Mouse (Mus musculus) MEL (cell line): ENCODE measurements around the gene Zbtb20. TPM values are rescaled to one million over a fixed set of nuclear protein-coding genes. Genes with fewer than 3 reads are reported as not detected.

Source experiments
- DNase-seq: peaks from one replicate; pipeline ENCODE4 v3.0.0; 2011; ENCODE audit warnings: low read depth, low spot score
- H3K27ac ChIP-seq: 2 replicates; pipeline ENCODE4 v1.5.1; 2012; ENCODE audit warnings: low read depth, mild to moderate bottlenecking, control low read depth, low read length, moderate library complexity; ENCODE audit not compliant: control insufficient read depth
- H3K27me3 ChIP-seq, 2 experiments: fragments of 150-350 bp in 1 of 2; sonication (generic) in 1 of 2; 2 replicates each; pipeline ENCODE4 v1.6.1; 2012; ENCODE audit warnings: low read length in 2 of 2, mild to moderate bottlenecking in 2 of 2, improper control_type of control experiment in 1 of 2, moderate library complexity in 1 of 2; ENCODE audit not compliant: insufficient read depth in 2 of 2, control insufficient read depth in 1 of 2
- H3K36me3 ChIP-seq, 2 experiments: 2 replicates each; pipeline ENCODE4 v1.6.1; 2012 to 2014; ENCODE audit warnings: low read length in 2 of 2, improper control_type of control experiment in 1 of 2, inconsistent platforms in 1 of 2, mild to moderate bottlenecking in 1 of 2; ENCODE audit not compliant: insufficient read depth in 2 of 2, control insufficient read depth in 1 of 2
- H3K4me1 ChIP-seq, 2 experiments: fragments of 150-350 bp in 1 of 2; sonication (generic) in 1 of 2; 2 replicates each; pipeline ENCODE4 v1.6.1; 2012; ENCODE audit warnings: low read length in 2 of 2, improper control_type of control experiment in 1 of 2, mild to moderate bottlenecking in 1 of 2; ENCODE audit not compliant: insufficient read depth in 2 of 2, control insufficient read depth in 1 of 2
- H3K4me3 ChIP-seq, 2 experiments: fragments of 150-350 bp in 1 of 2; sonication (generic) in 1 of 2; 2 replicates each; pipeline ENCODE4 v1.5.1; 2012; ENCODE audit warnings: low read depth in 2 of 2, low read length in 2 of 2, mild to moderate bottlenecking in 2 of 2, moderate library complexity in 2 of 2, control low read depth in 1 of 2, improper control_type of control experiment in 1 of 2; ENCODE audit not compliant: control insufficient read depth in 1 of 2, insufficient read depth in 1 of 2
- H3K79me2 ChIP-seq: 2 replicates; pipeline ENCODE4 v1.6.1; 2012; ENCODE audit warnings: mild to moderate bottlenecking, low read length, moderate library complexity; ENCODE audit not compliant: control insufficient read depth, poor library complexity, insufficient read depth
- H3K9ac ChIP-seq: 2 replicates; pipeline ENCODE4 v1.6.1; 2012; ENCODE audit warnings: low read depth, mild to moderate bottlenecking, control low read depth, low read length, moderate library complexity; ENCODE audit not compliant: control insufficient read depth, poor library complexity, severe bottlenecking
- H3K9me3 ChIP-seq: fragments of 150-350 bp; sonication (generic); replicated peaks from 2 replicates; pipeline ENCODE4 v1.6.1; 2012; ENCODE audit warnings: mild to moderate bottlenecking, low read length, improper control_type of control experiment, moderate library complexity; ENCODE audit not compliant: insufficient read depth
- CTCF ChIP-seq, 3 experiments: IDR thresholded peaks in 2 of 3; conservative IDR thresholded peaks in 1 of 3; 2 replicates each; pipeline ENCODE4 v1.5.1; 2011 to 2012; ENCODE audit warnings: low read length in 3 of 3, low read depth in 2 of 3, mild to moderate bottlenecking in 2 of 3, improper control_type of control experiment in 1 of 3, inconsistent platforms in 1 of 3, mixed read lengths in 1 of 3, moderate library complexity in 1 of 3; ENCODE audit not compliant: control insufficient read depth in 1 of 3, insufficient read depth in 1 of 3, poor library complexity in 1 of 3, severe bottlenecking in 1 of 3
- ETS1 ChIP-seq: IDR thresholded peaks from 2 replicates; pipeline ENCODE4 v1.6.1; 2012; ENCODE audit warnings: low read depth, mild to moderate bottlenecking, inconsistent platforms, low read length, improper control_type of control experiment, moderate library complexity
- JUND ChIP-seq: IDR thresholded peaks from 2 replicates; pipeline ENCODE4 v1.6.1; 2011; ENCODE audit warnings: low read depth, mild to moderate bottlenecking, improper control_type of control experiment, low read length
- MAFK ChIP-seq: IDR thresholded peaks from 2 replicates; pipeline ENCODE4 v1.6.1; 2011; ENCODE audit warnings: low read depth, mild to moderate bottlenecking, low read length, improper control_type of control experiment, borderline replicate concordance
- MAX ChIP-seq: IDR thresholded peaks from 2 replicates; pipeline ENCODE4 v1.6.1; 2011; ENCODE audit warnings: low read length, improper control_type of control experiment
- MAZ ChIP-seq: IDR thresholded peaks from 2 replicates; pipeline ENCODE4 v1.6.1; 2012; ENCODE audit warnings: low read depth, mild to moderate bottlenecking, inconsistent platforms, low read length, improper control_type of control experiment
- NRF1 ChIP-seq: IDR thresholded peaks from 2 replicates; pipeline ENCODE4 v1.6.1; 2014; ENCODE audit warnings: low read depth, mild to moderate bottlenecking, inconsistent platforms, low read length, improper control_type of control experiment, moderate library complexity; ENCODE audit not compliant: poor library complexity, insufficient read depth, severe bottlenecking
- RAD21 ChIP-seq: IDR thresholded peaks from 2 replicates; pipeline ENCODE4 v1.6.1; 2011; ENCODE audit warnings: mild to moderate bottlenecking, low read depth, low read length, improper control_type of control experiment
- SIN3A ChIP-seq: IDR thresholded peaks from 2 replicates; pipeline ENCODE4 v1.6.1; 2012; ENCODE audit warnings: low read length, improper control_type of control experiment, inconsistent platforms
- TCF12 ChIP-seq: IDR thresholded peaks from 2 replicates; pipeline ENCODE4 v1.6.1; 2014; ENCODE audit warnings: low read depth, mild to moderate bottlenecking, inconsistent platforms, low read length, improper control_type of control experiment, moderate library complexity
- UBTF ChIP-seq: IDR thresholded peaks from 2 replicates; pipeline ENCODE4 v1.6.1; 2012; ENCODE audit warnings: low read depth, mild to moderate bottlenecking, inconsistent platforms, low read length, improper control_type of control experiment, moderate library complexity, borderline replicate concordance; ENCODE audit not compliant: insufficient read depth
- USF1 ChIP-seq: IDR thresholded peaks from 2 replicates; pipeline ENCODE4 v1.6.1; 2014; ENCODE audit warnings: low read depth, mild to moderate bottlenecking, inconsistent platforms, low read length, improper control_type of control experiment, moderate library complexity
- ZC3H11A ChIP-seq: IDR thresholded peaks from 2 replicates; pipeline ENCODE4 v1.6.1; 2012; ENCODE audit warnings: low read depth, mild to moderate bottlenecking, inconsistent platforms, low read length, improper control_type of control experiment
- ZNF384 ChIP-seq: IDR thresholded peaks from 2 replicates; pipeline ENCODE4 v1.6.1; 2012; ENCODE audit warnings: low read depth, mild to moderate bottlenecking, inconsistent platforms, low read length, improper control_type of control experiment
- polyA plus RNA-seq, 2 experiments: library from polyadenylated mRNA; stranded (reverse) in 1 of 2; unstranded in 1 of 2; fragments of >175 nt in 1 of 2; fragments of >200 nt in 1 of 2; gene quantifications; 2 replicates each; pipeline versions ENCODE4 v1.2.1 to v1.2.4; 2012; ENCODE audit warnings: low replicate concordance in 2 of 2, low read depth in 1 of 2; ENCODE audit not compliant: insufficient read length in 2 of 2, insufficient read depth in 1 of 2, missing spikeins in 1 of 2
- total RNA-seq: library from RNA; depleted of rRNA; stranded (reverse); fragments of 300-350 nt; gene quantifications from 2 replicates; pipeline ENCODE4 v1.2.3, GENCODE M21; 2012

The Zbtb20 gene
- total and polyA plus RNA-seq, 3 experiments: 0.17 to 0.27 TPM; not detected in 1

- Histone ChIP-seq H3K27me3 (peaks cover 6 to 15% of the 10 kb centered on the region in 2 experiments), H3K36me3 (peaks cover 0 to 7% of the 10 kb centered on the region in 2 experiments; a peak in 1 of 4 replicates), H3K9ac (no peak overlapping the region), H3K9me3 (no peaks in the 10 kb centered on the region), H3K27ac (no peak overlapping the region), H3K4me3 (no peak overlapping the region), H3K79me2 (no peaks in the 10 kb centered on the region), H3K4me1 (peaks cover 0 to 2% of the 10 kb centered on the region in 2 experiments; a peak in 2 of 4 replicates)
- TF ChIP-seq USF1: no peak
- TF ChIP-seq ZC3H11A: no peak
- no peak for TF ChIP-seq ETS1
- no peak for TF ChIP-seq RAD21
- TF ChIP-seq MAZ: no peak
- TF ChIP-seq SIN3A: no peak
- no peak for TF ChIP-seq JUND
- TF ChIP-seq MAFK: no peak
- no peak for TF ChIP-seq ZNF384
- TF ChIP-seq NRF1: no peak
- no peak for DNase-seq
Observed at GRCm38 (mm10) chr16:43508166-43508998, 632.7 kb downstream of the Zbtb20 start.

- peaks cover 6 to 15% of the 10 kb centered on the region in 2 experiments for H3K27me3 ChIP-seq
- H3K9ac ChIP-seq: no peak overlapping the region
- no peak overlapping the region for H3K4me3 ChIP-seq
Observed at GRCm38 (mm10) chr16:43510516-43510915, 634.8 kb downstream of the Zbtb20 start.

More at GRCm38 (mm10) chr16:43510516-43510915, 634.8 kb downstream of the Zbtb20 start:
- DNase-seq: no peak
- H3K4me1 ChIP-seq: no peaks in the 10 kb centered on the region
- no peaks in the 10 kb centered on the region for H3K79me2 ChIP-seq
- no peak overlapping the region for H3K27ac ChIP-seq
- no peaks in the 10 kb centered on the region for H3K9me3 ChIP-seq
- H3K36me3 ChIP-seq: peaks cover 0 to 3% of the 10 kb centered on the region in 2 experiments; a peak in 1 of 4 replicates
- TF ChIP-seq RAD21: no peak; the same call in 1 of the 2 replicates
- no peak for TF ChIP-seq MAFK
- TF ChIP-seq MAX: no peak
- TF ChIP-seq UBTF: no peak
- TF ChIP-seq TCF12: no peak
- no peak for TF ChIP-seq ETS1
- no peak for TF ChIP-seq CTCF (IDR thresholded peaks at IDR 0.05 in 2 of 3, conservative IDR thresholded peaks at IDR 0.05 in 1 of 3; ENCODE audit: control insufficient read depth in 1 of 3, insufficient read depth in 1 of 3, low read depth in 2 of 3, low read length in 3 of 3, poor library complexity in 1 of 3, severe bottlenecking in 1 of 3)
